Mouse (Mus musculus): ENCODE measurements around the gene Tor4a.

DNA sequence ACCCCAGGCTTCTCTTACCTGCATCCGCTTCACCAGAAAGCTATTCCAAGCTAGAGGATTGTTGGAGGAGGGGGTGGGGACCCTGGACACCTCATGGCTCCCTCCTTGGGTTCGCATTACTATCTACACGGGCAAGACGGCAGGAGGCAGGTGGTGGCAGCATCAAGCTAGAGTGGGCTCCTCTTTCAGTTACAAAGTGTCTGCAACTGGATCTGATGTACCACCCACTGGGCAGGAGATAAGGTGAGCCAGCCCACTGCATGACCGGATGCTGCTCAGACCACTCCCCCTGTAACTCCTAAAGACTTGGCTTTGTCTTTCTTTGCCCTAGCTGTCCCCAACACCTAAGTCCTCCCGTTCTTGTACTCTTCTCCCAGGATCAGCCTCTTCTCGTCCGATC is 39.9 kb upstream of the Tor4a start, which contains the start of gene Rnf224:
- TF ChIP-seq CTCF (IDR thresholded peaks at IDR 0.05; ENCODE audit: borderline replicate concordance, extremely low read depth, insufficient read depth, insufficient read length), result no peak
- no peak for TF ChIP-seq POLR2A (IDR thresholded peaks at IDR 0.05; ENCODE audit: borderline replicate concordance, extremely low read depth, insufficient read depth, insufficient read length, poor library complexity, severe bottlenecking)
